In genomic region chr4:152138497-152139260, GRCm38 (mm10) we compare ENCODE assay signal across 9 mouse cellular contexts. TPM values are rescaled to one million over a fixed set of nuclear protein-coding genes. Genes with fewer than 3 reads are reported as not detected.
DNase-seq lines count a peak whose midpoint lies in the region; ATAC-seq lines count a peak whose summit lies in the region.
"Had no signal": no experiment of that assay in that cellular context is flagged by ENCODE, and none has a peak within 500 bp of the region (broad histone marks: within the 10 kb centered on the region; RNA-seq: fewer than 3 reads in every experiment).

No protein-coding gene starts in this region.

- no peak overlapping the region for H3K27ac ChIP-seq in hindbrain, embryonic 11.5 days (ENCODE audit: low read depth, low read length)

- ATAC-seq in hindbrain, embryonic 11.5 days (ENCODE audit: low FRiP score) = peak; percentile 80

- peak overlapping the region; percentile 47 for H3K4me2 ChIP-seq in hindbrain, embryonic 11.5 days (replicated peaks; ENCODE audit: low read depth, low read length)

- no peaks in the 10 kb centered on the region for H3K36me3 ChIP-seq in hindbrain, embryonic 11.5 days (ENCODE audit: control insufficient read depth, insufficient read depth, low read length)

- no peaks in the 10 kb centered on the region for H3K9me3 ChIP-seq in hindbrain, embryonic 11.5 days (ENCODE audit: control insufficient read depth, low read length)

- DNase-seq in MEL-GATA-1-ER (ENCODE audit: extremely low read depth, low read depth) = peak; percentile 44
- DNase-seq in cerebellum, adult 8-10 months = peak; percentile 77
- DNase-seq in forelimb bud, embryonic 11.5 days (ENCODE audit: low read depth, low spot score) = peak; percentile 81
- DNase-seq in hindbrain, embryonic 11.5 days (ENCODE audit: low spot score) = peak; percentile 90
- peak; percentile 65 to 71 for DNase-seq in layer of hippocampus, postnatal 25 days (ENCODE audit: extremely low spot score in 1 of 2, low spot score in 1 of 2)
- peak; percentile 92 for DNase-seq in lung, postnatal 14 days
- DNase-seq in ovary, postnatal 36 days (ENCODE audit: low spot score) = peak; percentile 89
- peak; percentile 78 to 79 for DNase-seq in thymus, postnatal 36 days

- peak overlapping the region; percentile 32 for H3K4me3 ChIP-seq in hindbrain, embryonic 11.5 days (ENCODE audit: low read depth, low read length)

- peaks cover 21% of the 10 kb centered on the region for H3K27me3 ChIP-seq in hindbrain, embryonic 11.5 days (ENCODE audit: control insufficient read depth, insufficient read depth, low read length)

- H3K9ac ChIP-seq in hindbrain, embryonic 11.5 days (ENCODE audit: low read depth, low read length) = no peak overlapping the region

- H3K4me1 ChIP-seq in hindbrain, embryonic 11.5 days (replicated peaks; ENCODE audit: control insufficient read depth, insufficient read depth, low read length) = no peaks in the 10 kb centered on the region

- 3% methylated on average over 46 of the region's 51 CpGs for WGBS in hindbrain, embryonic 11.5 days

RNA-seq across cellular contexts. Expression of gene Espn, which starts 13.5 kb away (rescaled TPM):
- polyA plus RNA-seq in hindbrain, embryonic 11.5 days (2014; fragmentation: Nextera tagmentation; extraction: Ambion mirVana) = 1.4 and 2.0 TPM in 2 replicates
- total RNA-seq in layer of hippocampus, postnatal 25 days (2021) = 1 to 10 TPM; 1.3 to 1.4 TPM

RNA-seq across cellular contexts. Expression of gene Hes2, which starts 20.0 kb away (rescaled TPM):
- polyA plus RNA-seq in hindbrain, embryonic 11.5 days (2014; fragmentation: Nextera tagmentation; extraction: Ambion mirVana) = 2.7 and 4.3 TPM in 2 replicates
- not detected for total RNA-seq in layer of hippocampus, postnatal 25 days (2021)
- total RNA-seq: left cerebral cortex, adult 8-10 months had no signal

RNA-seq across cellular contexts. Expression of gene Tnfrsf25, which starts 22.9 kb away (rescaled TPM):
- 0.18 and 0.28 TPM in 2 replicates for polyA plus RNA-seq in hindbrain, embryonic 11.5 days (2014; fragmentation: Nextera tagmentation; extraction: Ambion mirVana)
- 10 to 100 TPM; 26.4 to 42.6 TPM for total RNA-seq in layer of hippocampus, postnatal 25 days (2021)

RNA-seq across cellular contexts. Expression of gene Acot7, which starts 39.3 kb away (rescaled TPM):
- 116 and 125 TPM in 2 replicates for polyA plus RNA-seq in hindbrain, embryonic 11.5 days (2014; fragmentation: Nextera tagmentation; extraction: Ambion mirVana)
- 100 to 1,000 TPM; 318 to 353 TPM for total RNA-seq in layer of hippocampus, postnatal 25 days (2021)
